Mouse (Mus musculus) midbrain, embryonic 12.5 days (tissue): ENCODE results near the gene Cphx1. TPM values are rescaled to one million over a fixed set of nuclear protein-coding genes. Genes with fewer than 3 reads are reported as not detected.
A peak's percentile ranks its signal among the peaks of the same experiment; 100 is the strongest.
"Not testable (repeated sequence)": the region's sequence is repeated elsewhere in the genome, so short reads cannot be mapped to it uniquely, and the experiment has no call there.

Experiments
- ATAC-seq: fragments of 200-750 bp; cut with Nextera tagmentation; 2 replicates; pipeline ENCODE4 v1.8.0; 2017; ENCODE audit warnings: low read depth, moderate TSS enrichment, moderate library complexity; ENCODE audit not compliant: low FRiP score
- H3K27ac ChIP-seq: fragments of 300-500 bp; sonication (generic); replicated peaks from 2 replicates; pipeline ENCODE4 v1.5.1; 2016; ENCODE audit warnings: mild to moderate bottlenecking
- H3K27me3 ChIP-seq: fragments of 300-500 bp; sonication (generic); 2 replicates; pipeline ENCODE4 v1.6.1; 2016; ENCODE audit warnings: mild to moderate bottlenecking
- H3K36me3 ChIP-seq: fragments of 300-500 bp; sonication (generic); 2 replicates; pipeline ENCODE4 v1.6.1; 2016
- H3K4me1 ChIP-seq: fragments of 300-500 bp; sonication (generic); 2 replicates; pipeline ENCODE4 v1.6.1; 2016
- H3K4me2 ChIP-seq: fragments of 300-500 bp; sonication (generic); replicated peaks from 2 replicates; pipeline ENCODE4 v1.6.1; 2016; ENCODE audit warnings: mild to moderate bottlenecking, moderate library complexity
- H3K4me3 ChIP-seq: fragments of 300-500 bp; sonication (generic); 2 replicates; pipeline ENCODE4 v1.5.1; 2016; ENCODE audit warnings: mild to moderate bottlenecking
- H3K9ac ChIP-seq: fragments of 300-500 bp; sonication (generic); replicated peaks from 2 replicates; pipeline ENCODE4 v1.6.1; 2016; ENCODE audit warnings: mild to moderate bottlenecking, moderate library complexity
- H3K9me3 ChIP-seq: fragments of 300-500 bp; sonication (generic); 2 replicates; pipeline ENCODE4 v1.6.1; 2016; ENCODE audit warnings: mild to moderate bottlenecking
- whole genome bisulfite sequencing: fragments of 180-500 bp; shearing (Covaris S2); methylation state at CpG from one replicate; pipeline ENCODE4 v1.1.7; 2016; 5-methylcytosine and 5-hydroxymethylcytosine counted together
- polyA plus RNA-seq: library from polyadenylated mRNA; unstranded; fragments of >200 nt; fragmentation: Nextera tagmentation; extraction: Ambion mirVana; gene quantifications from 2 replicates; pipeline ENCODE4 v1.2.1, GENCODE M21; 2016

Gene Cphx1
- polyA plus RNA-seq, 1 experiment from 2014 or later: not detected

- H3K36me3 ChIP-seq, H3K9ac ChIP-seq, H3K4me1 ChIP-seq, H3K9me3 ChIP-seq, H3K27me3 ChIP-seq: not testable (repeated sequence)
- ATAC-seq: peak; percentile 93
- Histone ChIP-seq H3K4me2 (peak within 1 kb of the TSS; percentile 38), H3K27ac (peak within 1 kb of the TSS; percentile 93), H3K4me3 (peak within 1 kb of the TSS; percentile 25)
- WGBS: no CpG with 5 or more reads among the region's 25 CpGs
These were observed 40.5 kb downstream of the Cphx1 start, which contains the start of gene Duxbl1 for GRCm38 (mm10) chr14:25978371-25979241. TSS of gene Duxbl1 (plus strand) at chr14:25978577.

GRCm38 (mm10) chr14:25979242-25979941 lies 41.3 kb downstream of the Cphx1 start:
- H3K4me2 ChIP-seq: peak overlapping the region; percentile 38
- peak overlapping the region; percentile 25 for H3K4me3 ChIP-seq
- H3K4me1 ChIP-seq, H3K9me3 ChIP-seq, H3K36me3 ChIP-seq, H3K27me3 ChIP-seq, H3K9ac ChIP-seq, ATAC-seq: not testable (repeated sequence)
- peak overlapping the region; percentile 93 for H3K27ac ChIP-seq
- WGBS: 0% methylated on average over 6 of the region's 13 CpGs

- H3K9ac ChIP-seq, ATAC-seq, H3K9me3 ChIP-seq, H3K27ac ChIP-seq, H3K4me2 ChIP-seq, H3K4me1 ChIP-seq, H3K36me3 ChIP-seq, H3K4me3 ChIP-seq, H3K27me3 ChIP-seq: not testable (repeated sequence)
- 79% methylated on average over 7 of the region's 9 CpGs for WGBS
These were observed 43.8 kb downstream of the Cphx1 start for GRCm38 (mm10) chr14:25981880-25982279.

Other genes with a start within 250 kb of the Cphx1 start
- gene Ppif, start 244.2 kb upstream of the Cphx1 start, polyA plus RNA-seq: 28.7 and 29.7 TPM in 2 replicates
- 17.7 and 20.7 TPM in 2 replicates for gene Zcchc24, start 169.3 kb upstream of the Cphx1 start, polyA plus RNA-seq
- gene Anxa11, start 96.1 kb upstream of the Cphx1 start, polyA plus RNA-seq: 3.2 and 4.1 TPM in 2 replicates
- not detected in 2 replicates for gene Plac9a, start 35.2 kb upstream of the Cphx1 start, polyA plus RNA-seq
- 1.4 and 2.7 TPM in 2 replicates for gene Tmem254a, start 10.6 kb upstream of the Cphx1 start, polyA plus RNA-seq
- 7.1 and 7.3 TPM in 2 replicates for gene Duxbl1, start 40.3 kb downstream of the Cphx1 start, polyA plus RNA-seq
- 3.0 and 6.0 TPM in 2 replicates for gene Gm9780, start 104.4 kb downstream of the Cphx1 start, polyA plus RNA-seq
- gene Tmem254c, start 129.1 kb downstream of the Cphx1 start, polyA plus RNA-seq: 13.7 and 21.1 TPM in 2 replicates
- gene Cphx2, start 143.2 kb downstream of the Cphx1 start, polyA plus RNA-seq: not detected in 2 replicates
- gene Cphx3, start 144.0 kb downstream of the Cphx1 start, polyA plus RNA-seq: not detected in 2 replicates
- 8.3 TPM in 1 of 2 replicates, not detected in the other for gene Duxbl2, start 180.0 kb downstream of the Cphx1 start, polyA plus RNA-seq
- 2.3 and 6.3 TPM in 2 replicates for gene Plac9b, start 244.2 kb downstream of the Cphx1 start, polyA plus RNA-seq